Mouse (Mus musculus) granulocyte monocyte progenitor cell, adult 5-6 weeks (primary cell): ENCODE data around the gene Lpp. TPM values are rescaled to one million over a fixed set of nuclear protein-coding genes. Genes with fewer than 3 reads are reported as not detected.
"Not testable (repeated sequence)": the region's sequence is repeated elsewhere in the genome, so short reads cannot be mapped to it uniquely, and the experiment has no call there.

Experiments
- ATAC-seq: replicated peaks from 2 replicates; pipeline ENCODE4 v1.8.0; 2016; ENCODE audit warnings: mild to moderate bottlenecking, moderate TSS enrichment, inconsistent platforms; ENCODE audit not compliant: poor library complexity, severe bottlenecking
- total RNA-seq, 2 experiments: library from RNA; stranded (forward) in 1 of 2; stranded (reverse) in 1 of 2; fragments of 200-712, 200-1000 nt in 1 of 2; fragments of >200 nt in 1 of 2; fragmentation: Nextera tagmentation in 1 of 2; gene quantifications; 2 replicates each; pipeline ENCODE4 v1.2.3; 2014 to 2017

Gene Lpp
- total RNA-seq, 2 experiments from 2014 or later, result 3.2 to 3.5 TPM

DNA sequence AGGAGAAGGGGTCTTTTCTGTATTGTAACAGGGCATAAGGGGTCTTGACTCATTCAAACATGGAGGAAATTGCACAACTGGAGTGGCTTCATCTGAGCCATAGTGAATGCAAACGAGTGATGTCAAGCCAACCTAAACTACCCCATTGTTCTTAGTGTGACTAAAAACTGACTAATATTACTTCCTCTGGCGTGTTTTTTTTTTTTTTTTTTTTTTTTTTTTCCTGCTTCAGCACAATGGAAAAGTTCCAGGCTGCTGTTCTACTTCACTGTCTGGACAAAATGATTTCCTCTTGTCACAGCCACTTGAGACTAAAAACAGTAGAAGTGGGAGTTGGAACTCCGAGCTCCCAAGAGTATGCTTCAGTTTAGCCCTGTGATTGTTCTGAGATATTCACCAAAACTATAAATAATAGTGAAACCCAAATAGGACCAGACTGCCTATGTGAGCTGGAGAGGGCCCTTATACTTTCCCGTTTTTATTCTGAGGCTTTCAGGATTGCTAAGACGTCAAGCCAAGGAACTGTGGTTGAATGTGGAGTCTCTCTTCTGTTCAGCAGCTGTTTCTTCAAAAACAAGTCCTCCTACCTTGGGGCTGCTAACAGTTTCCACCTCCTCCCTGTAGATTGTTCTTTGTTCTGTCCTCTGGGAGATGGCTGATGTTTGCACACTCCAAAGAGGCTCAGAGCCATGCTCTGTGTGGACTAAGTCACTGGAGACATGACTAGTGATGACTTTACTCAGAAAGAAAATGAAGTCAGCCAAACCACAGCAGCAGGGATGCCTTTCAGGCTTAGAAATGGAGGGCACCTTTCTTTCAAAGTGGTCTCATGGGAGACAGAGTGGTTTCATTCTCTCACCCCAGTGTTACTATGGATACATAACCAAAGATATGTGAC lies 617.9 kb downstream of the Lpp start:
- peak; percentile 88 for ATAC-seq

DNA sequence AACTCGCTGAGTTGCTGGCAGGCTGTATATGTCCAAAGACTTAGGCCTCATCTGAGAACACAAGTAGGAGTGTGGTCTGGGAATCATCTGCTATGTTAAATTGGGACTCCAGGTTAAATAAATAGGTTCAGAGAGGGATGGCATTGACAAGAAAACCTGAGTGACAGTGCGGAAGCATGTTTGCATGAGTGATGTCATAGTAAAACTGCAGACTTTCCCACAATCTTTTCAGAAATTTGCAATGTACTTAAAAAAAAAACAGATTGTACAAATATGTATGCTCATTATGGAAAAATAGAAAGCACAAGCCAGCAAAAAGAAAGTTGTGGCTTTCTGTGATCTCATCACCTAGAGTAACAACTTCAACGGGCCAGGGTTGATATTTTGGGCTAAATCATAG lies 619.6 kb downstream of the Lpp start:
- ATAC-seq, result no peak

- no peak for ATAC-seq
These were observed 623.0 kb downstream of the Lpp start for GRCm38 (mm10) chr16:25016261-25016836.

GRCm38 (mm10) chr16:25017046-25017445 lies 623.7 kb downstream of the Lpp start:
- 0 out of 2 replicates have a peak, but pooled peaks have one; percentile 9 for ATAC-seq

- not testable (repeated sequence) for ATAC-seq
These were observed 628.5 kb downstream of the Lpp start for GRCm38 (mm10) chr16:25021743-25022359.

DNA sequence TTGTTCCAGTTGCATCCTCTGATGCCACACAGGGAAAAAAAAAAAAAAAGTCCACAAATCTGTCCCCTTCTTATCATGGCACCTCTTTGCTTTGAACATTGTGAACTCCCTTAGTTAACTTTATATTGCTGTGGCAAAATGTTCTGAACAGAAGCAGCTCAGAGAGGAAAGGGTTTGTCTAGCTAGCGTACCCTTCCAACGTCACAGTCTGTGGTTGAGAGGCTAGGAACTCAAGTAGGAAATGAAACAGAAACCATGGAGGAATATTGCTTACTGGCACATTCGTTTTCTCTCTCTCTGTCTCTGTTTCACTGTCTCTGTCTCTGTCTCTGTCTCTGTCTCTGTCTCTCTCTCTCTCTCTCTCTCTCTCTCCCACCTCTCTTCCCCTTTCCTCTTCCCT lies 631.3 kb downstream of the Lpp start:
- peak; percentile 83 for ATAC-seq

DNA sequence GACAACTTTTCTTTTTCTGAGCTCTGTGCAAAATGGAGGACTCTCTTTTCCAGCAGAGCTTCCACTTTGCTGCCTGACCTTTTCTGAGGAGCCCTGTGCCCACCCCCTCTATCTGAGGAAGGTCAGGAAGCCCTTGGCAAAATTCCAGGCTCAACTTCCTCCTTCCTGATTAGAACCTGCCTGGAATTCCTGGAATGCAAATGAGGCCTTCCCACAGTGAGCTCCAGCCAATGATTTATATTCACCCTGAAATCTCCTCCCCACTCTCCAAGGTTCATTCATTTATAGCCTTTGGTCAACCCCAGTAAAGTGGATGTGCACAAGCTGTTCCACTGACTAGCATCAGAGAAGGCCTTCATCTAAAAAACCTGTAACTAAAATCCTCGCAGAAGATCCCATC lies 632.9 kb downstream of the Lpp start:
- no peak for ATAC-seq

DNA sequence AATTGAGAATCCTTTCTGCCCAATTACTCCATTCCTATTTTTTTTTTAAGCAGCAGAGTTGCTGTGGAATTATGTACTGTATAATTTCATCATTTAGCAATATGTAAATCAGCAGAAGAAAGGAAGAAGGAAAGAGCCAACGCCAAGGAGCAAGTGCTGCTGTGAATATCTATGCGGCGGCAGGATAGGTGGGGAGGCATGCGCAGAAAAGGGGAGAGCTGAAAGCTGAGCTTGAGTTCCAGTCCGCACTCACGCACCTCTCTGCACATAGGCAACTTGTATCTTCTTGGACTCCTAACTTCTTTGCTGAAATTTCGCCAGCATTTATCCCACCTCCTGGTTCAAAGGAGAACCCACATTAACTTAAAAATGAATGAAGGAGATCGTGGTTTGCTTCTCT lies 636.2 kb downstream of the Lpp start:
- no peak for ATAC-seq

DNA sequence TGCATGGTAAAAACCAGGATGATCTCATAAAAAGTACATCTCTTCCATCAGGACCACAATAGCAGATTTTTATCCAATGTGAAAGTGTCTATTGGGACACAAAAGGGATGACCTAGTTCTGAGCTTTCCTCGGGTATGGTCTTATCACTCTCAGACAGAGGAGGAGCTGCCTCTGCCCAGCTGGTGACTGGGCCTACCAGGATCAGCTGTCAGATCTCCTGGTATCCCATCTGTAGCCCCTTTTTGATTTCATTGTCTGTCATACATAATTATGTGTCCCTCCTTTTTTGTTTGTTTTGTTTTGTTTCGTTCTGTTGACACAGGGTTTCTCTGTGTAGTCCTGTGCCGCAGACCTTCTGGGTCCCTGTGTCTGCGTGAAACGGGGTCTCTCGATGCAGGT lies 644.1 kb downstream of the Lpp start:
- no peak for ATAC-seq

DNA sequence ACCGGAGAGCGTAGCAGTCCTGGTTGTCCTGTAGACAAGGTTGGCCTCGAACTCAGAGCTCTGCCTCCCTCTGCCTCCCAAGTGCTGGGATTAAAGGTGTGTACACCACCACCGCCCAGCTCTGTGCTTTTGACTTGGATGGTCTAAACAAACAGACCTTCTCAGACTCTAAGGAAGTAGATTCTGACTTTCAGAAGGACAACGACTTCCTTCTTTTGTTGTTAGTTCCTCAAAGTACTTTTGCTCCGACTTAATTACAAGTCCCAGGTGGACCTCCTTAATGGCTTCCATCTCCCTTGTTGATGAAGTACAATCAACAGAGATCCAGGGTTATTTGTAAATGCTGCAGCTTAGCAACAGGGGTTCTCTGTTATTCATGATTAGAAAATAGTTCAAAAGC lies 645.2 kb downstream of the Lpp start:
- peak; percentile 44 for ATAC-seq

DNA sequence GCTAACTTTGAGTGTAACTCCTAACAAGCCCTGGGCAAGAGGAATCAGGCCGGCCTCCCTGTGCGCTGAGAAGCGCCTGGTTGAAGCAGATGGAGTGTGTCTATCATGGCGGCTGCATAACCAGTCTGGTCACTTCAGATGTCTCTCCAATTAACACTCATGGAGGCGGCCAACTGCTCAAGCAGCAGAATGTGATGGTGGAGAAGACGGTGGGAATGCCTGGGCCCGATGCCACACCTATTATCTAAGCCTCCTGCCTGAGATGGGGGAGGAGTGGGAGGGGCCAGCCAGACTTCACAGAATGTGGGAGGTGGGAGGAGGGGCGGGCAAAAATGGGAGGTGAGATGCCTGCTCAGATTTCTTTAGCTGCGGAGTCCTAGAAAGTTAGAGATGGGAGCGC lies 646.6 kb downstream of the Lpp start:
- ATAC-seq, result no peak

DNA sequence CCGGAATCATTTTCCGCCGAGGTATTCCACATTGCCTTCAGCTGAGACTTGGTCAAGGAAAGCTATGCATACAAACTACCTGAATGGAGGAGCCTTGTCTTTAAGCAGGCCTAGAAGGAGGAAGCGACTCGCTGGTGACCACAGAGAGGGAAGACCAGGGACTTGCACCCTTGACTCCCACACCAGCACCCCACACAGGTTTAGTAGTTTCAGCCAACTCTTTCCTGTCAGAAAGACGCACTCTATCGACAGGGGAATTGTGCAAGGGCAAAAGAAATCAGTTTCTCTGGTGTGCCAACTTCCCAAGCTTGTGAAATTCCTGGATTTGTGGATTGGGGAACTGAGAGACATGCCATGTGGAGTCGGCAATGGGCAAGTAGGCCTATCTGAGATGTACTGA lies 647.9 kb downstream of the Lpp start:
- peak; percentile 75 for ATAC-seq

DNA sequence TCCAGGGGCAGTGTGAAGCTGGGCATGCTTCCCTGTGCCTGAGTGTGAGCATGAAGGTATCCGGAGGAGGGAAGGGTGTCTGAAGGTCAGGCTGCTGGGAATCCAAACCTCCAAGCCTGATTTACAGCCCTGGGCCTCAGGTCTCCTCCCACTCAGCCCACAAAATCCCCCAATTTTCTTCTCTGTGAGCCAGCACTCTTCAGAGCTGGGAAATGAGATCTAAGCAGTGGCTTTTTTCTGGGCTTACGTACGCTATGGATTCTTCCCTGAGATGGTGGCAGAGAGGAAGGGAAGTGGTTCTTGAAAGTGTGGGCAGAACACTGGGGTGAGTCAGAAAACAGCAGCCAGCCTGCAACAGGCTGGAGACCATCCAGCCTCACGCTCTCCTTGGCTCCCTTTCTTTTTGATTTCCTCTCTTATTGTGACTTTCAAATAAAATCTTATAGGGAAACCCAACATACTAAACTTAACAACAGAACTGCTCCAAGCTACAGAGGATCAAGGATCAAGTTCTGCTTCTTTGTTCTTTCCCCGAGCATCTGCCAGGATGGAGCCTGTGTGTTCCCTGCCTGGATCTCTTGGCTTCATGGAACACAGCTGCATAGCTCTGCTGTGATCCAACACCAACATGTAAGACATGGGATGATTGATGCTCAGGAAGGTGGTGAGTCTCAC lies 648.7 kb downstream of the Lpp start:
- peak; percentile 66 for ATAC-seq
